Mouse (Mus musculus): Measurements from ENCODE around the gene Tnfsf9.
A peak's percentile ranks its signal among the peaks of the same experiment; 100 is the strongest.

The Tnfsf9 gene

GRCm38 (mm10) chr17:57095855-57096622 is 9.1 kb upstream of the Tnfsf9 start:
- DNase-seq (ENCODE audit: low read depth, low spot score): peak; percentile 94

DNA sequence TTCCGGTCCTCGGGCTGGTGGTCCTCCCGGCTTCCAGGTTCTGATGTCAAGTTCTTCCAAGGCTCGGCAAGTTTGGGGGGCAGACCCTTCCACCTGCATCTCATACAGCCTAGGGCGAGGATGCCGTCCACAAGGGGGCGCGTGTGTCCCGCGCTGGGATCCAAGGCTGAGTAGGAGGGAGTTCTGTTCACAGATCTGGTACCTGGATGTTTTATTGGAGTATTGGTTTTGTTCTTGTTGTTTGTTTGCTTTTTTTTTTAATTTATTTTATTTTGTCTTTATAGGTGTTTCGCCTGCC is 8.6 kb upstream of the Tnfsf9 start:
- DNase-seq (ENCODE audit: low read depth, low spot score): peak; percentile 86

- no peak for DNase-seq (ENCODE audit: low read depth, low spot score)
These were observed 6.8 kb upstream of the Tnfsf9 start for GRCm38 (mm10) chr17:57098321-57098720.

GRCm38 (mm10) chr17:57099629-57100325 is 5.3 kb upstream of the Tnfsf9 start:
- DNase-seq (ENCODE audit: low read depth, low spot score): peak; percentile 87

- DNase-seq (ENCODE audit: low read depth, low spot score): no peak
These were observed 2.8 kb upstream of the Tnfsf9 start for GRCm38 (mm10) chr17:57102276-57102675.

- no peak for DNase-seq (ENCODE audit: low read depth, low spot score)
These were observed 629 bp upstream of the Tnfsf9 start for GRCm38 (mm10) chr17:57104496-57104895.

DNA sequence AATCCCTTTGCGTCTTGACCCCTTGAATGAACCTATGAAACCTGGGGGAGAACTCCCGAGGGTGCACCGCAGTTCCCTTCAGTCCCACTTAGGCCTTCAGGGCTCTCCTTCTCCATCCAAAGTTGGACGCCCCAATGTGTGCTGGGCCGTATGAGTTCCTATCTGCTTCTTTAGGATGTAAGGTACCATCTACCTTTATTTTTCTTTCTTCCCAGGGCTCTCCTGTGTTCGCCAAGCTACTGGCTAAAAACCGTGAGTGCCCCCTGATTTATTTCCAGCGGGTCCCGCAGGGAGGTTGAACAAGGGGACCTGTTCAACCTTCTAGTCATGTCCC is 877 bp downstream of the Tnfsf9 start:
- no peak for DNase-seq (ENCODE audit: low read depth, low spot score)

DNA sequence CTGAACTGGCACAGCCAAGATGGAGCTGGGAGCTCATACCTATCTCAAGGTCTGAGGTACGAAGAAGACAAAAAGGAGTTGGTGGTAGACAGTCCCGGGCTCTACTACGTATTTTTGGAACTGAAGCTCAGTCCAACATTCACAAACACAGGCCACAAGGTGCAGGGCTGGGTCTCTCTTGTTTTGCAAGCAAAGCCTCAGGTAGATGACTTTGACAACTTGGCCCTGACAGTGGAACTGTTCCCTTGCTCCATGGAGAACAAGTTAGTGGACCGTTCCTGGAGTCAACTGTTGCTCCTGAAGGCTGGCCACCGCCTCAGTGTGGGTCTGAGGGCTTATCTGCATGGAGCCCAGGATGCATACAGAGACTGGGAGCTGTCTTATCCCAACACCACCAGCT is 1.9 kb downstream of the Tnfsf9 start:
- DNase-seq (ENCODE audit: low read depth, low spot score): no peak

DNA sequence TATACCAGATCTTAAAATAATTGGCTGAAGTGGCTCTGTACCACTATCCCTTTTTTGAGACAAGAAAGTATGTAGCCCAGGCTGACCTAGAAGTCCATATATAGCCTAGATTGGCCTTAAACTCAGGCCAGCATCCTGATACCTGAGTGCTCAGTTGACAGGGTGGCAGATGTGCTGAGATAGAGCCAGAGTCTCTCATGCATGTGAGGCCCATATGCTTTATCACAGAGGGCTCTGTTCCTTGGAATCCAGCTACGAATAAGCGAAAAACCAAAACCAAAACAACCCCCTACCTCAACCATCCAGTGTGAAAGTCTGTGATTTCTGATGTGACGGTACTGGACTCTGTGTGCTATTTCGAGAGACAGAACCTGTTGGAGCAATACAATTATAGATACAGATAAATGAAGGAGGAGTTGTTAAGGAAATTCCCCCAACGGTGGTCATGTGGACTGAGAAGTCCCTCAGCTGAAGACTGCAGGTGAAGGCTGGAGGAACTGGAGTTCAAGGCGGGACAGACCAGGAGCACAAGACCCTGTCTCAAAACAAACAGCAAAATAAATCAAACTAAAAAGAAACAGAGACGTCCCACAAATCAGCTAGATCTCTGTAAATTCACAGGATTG is 3.0 kb downstream of the Tnfsf9 start:
- DNase-seq (ENCODE audit: low read depth, low spot score): no peak

GRCm38 (mm10) chr17:57108666-57109171 is 3.6 kb downstream of the Tnfsf9 start:
- no peak for DNase-seq (ENCODE audit: low read depth, low spot score)

DNA sequence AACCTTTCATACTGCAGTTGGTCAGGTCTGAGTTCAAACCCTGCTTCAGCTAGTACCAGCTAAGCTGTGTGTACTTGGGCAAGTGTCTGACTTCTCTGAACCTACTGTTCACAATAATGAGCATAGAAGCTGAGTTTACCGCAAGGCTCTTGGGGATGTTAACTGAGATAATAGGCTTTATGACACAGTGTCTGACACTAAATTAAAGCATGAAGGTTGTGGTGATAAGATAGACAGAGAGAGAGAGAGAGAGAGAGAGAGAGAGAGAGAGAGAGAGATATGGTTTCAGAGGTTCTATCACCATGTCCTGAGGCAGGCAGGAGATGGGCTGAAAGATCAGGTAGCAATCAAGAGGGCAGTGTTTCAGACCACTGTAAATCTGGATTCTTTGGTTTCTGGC is 4.9 kb downstream of the Tnfsf9 start:
- DNase-seq (ENCODE audit: low read depth, low spot score): no peak

DNA sequence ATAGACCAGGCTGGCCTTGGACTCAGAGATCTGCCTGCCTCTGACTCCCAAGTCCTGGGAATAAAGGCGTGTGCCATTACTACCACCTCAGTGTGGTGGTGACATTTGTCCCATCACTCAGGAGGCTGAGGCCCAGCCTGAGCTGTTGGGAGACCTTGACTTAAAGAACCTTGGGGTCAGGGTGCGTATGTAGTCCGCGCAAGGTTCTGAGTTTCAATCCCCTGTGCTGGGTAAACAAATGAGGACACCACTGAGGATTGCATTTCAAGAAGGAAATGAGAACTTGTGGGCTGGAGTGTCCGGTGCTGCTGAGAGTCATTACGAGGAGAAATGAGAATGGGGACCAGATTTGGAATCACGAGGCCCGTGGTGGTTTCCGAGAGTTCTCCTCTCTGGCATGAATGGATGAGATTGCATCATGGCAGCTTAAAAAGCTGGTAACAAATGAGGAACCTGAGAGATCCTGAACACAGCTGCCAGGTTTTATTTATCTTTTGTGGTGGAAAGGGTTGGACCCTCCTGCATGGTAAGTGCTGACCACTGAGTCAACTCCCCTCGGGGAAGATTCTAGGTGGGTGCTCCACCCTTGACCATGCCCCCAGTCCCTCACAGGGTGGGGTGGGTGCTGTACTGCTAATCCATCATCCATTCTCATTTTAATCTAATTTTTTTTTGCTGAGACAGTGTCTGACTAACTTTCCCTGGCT is 7.8 kb downstream of the Tnfsf9 start:
- DNase-seq (ENCODE audit: low read depth, low spot score): no peak

- no peak for DNase-seq (ENCODE audit: low read depth, low spot score)
These were observed 11.7 kb downstream of the Tnfsf9 start for GRCm38 (mm10) chr17:57116801-57117200.

DNA sequence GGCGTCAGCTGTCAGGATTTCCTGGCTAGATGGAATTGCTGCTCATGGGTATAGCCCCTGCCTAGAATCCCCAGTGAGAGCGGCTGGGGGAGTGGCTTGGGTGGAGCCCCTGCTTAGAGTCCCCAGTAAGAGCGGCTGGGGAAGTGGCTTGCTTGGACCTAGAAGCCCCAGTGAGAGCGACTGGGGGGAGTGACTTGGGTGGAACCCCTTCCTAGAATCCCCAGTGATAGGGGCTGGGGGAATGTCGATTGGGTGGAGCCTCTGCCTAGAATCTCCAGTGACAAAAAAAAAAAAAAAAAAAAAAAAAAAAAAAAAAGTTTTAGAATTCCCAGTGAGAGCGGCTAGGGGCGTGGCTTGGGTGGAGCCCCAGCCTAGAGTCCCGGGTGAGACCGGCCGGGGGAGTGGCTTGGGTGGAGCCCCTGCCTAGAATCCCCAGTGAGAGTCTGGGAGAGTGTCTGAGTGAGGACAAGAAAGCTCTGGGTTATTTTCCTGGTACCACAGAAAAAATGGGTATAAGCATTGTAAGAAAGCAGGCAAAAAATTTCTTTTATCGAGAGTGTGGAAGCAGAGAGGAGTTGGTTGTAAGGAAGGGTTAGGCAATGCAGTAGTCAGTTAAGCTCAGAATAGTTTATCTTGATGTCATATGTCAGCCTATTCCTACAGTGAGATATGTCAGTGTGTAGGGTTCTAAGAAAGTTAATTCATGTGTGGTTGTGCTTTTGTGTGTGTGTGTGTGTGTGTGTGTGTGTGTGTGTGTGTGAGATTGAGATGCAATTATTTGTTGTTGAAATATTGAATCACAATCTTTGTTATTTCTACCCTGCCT is 13.6 kb downstream of the Tnfsf9 start:
- DNase-seq (ENCODE audit: low read depth, low spot score): peak; percentile 94

- DNase-seq (ENCODE audit: low read depth, low spot score): peak; percentile 82
These were observed 16.7 kb downstream of the Tnfsf9 start for GRCm38 (mm10) chr17:57121856-57122255.

GRCm38 (mm10) chr17:57123192-57124118 is 18.3 kb downstream of the Tnfsf9 start:
- DNase-seq (ENCODE audit: low read depth, low spot score): no peak

- no peak for DNase-seq (ENCODE audit: low read depth, low spot score)
These were observed 19.7 kb downstream of the Tnfsf9 start for GRCm38 (mm10) chr17:57124792-57125191.

GRCm38 (mm10) chr17:57125853-57126622 is 20.9 kb downstream of the Tnfsf9 start:
- no peak for DNase-seq (ENCODE audit: low read depth, low spot score)

GRCm38 (mm10) chr17:57131793-57132192 is 26.7 kb downstream of the Tnfsf9 start:
- DNase-seq (ENCODE audit: low read depth, low spot score): no peak
